Mouse (Mus musculus) c-Kit-positive CD71-positive TER-119-negative erythroid progenitor cells, embryonic 14.5 days (primary cell): Measurements from ENCODE around the gene Crnn.

Experiments used
- DNase-seq: peaks from one replicate; pipeline ENCODE4 v3.0.0-alpha.2; 2013; ENCODE audit warnings: low read depth

Gene Crnn

DNA sequence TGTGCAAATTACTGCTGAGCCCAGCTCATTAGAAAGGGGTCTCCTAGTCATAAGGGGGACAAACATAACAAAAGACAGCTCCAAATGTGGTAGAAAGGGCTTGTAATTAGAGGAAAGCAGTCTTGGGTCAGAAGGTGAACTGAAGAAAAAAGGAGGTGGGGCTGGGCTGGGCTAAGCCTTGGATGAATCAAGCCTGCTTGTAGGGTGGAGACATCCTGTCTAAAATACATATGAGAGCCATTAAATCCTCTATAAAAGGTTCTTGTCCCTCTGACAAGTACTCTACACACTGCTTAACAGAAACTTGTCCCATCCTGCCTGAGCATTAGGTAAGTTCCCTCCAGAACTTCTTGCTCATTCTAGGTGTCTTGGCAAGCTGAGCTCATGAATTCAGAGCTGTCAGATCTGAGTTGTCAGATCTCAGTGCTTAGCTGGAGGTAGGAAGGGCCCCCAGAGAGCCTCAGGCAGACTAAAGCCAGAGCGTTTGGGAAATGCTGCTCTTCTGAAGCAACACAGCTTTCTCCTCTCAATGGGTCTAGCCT, at the start of gene Crnn:
Gene Crnn (plus strand): TSS at position 278 of the 542 bp plus-strand sequence.
- DNase-seq = no peak

- no peak for DNase-seq
These were observed 48.1 kb upstream of the Crnn start for GRCm38 (mm10) chr3:93096447-93096846.

DNA sequence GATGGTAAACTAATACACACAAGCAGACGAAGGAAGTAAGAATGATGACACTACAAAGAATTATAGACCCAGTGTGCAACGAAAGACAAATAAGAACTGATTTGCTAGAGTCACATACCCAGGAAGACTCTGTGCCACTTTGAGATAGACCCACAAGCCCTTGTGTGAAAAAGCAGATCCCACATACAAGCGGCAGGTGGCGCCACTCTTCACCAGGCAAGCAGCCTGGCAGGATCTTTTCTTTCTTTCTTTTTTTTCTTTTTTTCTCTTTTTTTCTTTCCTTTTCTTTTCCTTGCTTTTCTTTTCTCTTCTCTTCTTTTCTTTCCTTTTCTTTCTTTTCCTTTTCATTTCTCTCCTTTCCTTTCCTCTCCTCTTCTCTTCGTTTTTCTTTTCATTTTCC, 32.9 kb upstream of the Crnn start:
- DNase-seq = no peak

DNA sequence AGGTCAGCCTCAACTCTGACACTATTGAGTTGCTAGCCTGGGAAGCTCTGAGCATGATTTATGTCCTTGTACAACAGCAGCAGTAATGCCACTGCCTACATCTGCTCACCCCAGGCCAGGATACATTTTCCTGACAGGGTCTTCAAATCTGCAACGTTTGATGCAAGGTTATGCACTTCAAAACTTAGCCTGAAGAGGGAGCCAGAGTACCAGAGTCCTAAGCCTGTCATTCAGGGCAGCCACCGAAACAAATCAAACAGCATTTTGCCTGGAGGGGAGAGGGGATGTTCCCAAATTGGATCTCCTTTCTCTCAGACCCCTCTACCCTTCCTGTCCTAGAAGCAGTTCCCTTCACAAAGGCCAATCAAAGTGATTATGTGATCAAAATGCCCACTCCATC, 30.1 kb upstream of the Crnn start:
- no peak for DNase-seq

- no peak for DNase-seq
These were observed 25.5 kb upstream of the Crnn start for GRCm38 (mm10) chr3:93119101-93119500.

DNA sequence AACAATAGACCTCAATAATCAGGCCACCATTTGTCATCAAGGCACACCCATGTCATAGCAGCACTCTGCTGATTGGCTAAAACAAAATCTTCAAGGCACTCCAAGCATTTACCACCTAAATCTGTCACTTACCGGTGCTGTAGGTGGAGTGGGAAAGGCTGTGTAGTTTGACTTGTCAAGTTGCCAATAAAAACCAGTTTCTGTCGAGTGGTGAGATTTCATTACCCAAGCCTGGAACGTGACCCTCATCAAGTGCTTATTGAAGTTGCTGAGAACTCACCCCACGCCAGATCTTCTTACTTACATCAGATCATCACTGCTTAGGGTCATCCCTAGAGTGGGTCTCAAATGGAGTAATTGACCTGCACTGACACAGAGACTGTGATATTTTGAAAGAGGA, 16.5 kb upstream of the Crnn start:
- DNase-seq = no peak

DNA sequence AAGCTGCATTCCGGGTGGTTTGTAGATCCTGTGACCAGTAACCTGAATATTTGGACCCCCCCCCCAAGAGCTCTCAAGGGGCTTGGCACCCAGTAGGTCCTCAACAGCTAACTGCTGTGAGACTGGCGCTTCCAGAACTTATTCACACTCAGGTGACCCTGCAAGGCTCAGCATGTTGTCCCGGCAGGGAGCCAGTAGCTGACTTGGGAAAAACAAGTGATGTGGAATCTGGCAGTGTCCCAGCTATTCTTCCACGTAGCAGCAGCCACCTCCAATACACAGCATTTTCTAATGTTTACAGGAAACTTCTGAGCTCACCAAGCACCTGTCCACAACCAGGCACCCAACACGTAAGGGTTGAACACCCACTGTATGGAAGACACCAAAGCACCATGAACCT, 15.5 kb upstream of the Crnn start:
- no peak for DNase-seq

DNA sequence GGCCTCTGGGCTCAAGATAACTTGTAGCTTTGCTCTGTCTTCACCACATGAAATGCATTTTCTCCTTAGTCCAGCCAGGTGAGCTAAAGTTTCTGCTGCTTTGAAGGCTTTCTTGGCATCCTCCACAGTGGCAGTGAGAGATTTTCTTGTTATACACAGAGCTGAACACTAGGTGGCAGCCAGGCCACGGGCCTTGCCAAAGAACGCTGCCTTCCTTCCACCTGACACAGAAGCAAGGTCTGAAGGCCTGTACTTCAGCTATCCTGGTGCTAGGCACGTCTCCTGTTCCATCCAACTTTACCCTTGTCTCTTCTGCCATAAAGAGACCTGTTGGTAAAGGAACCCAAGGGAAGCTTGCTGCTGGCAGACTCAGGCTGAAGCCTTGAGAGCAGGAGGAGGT, 14.1 kb upstream of the Crnn start:
- DNase-seq = no peak

GRCm38 (mm10) chr3:93162502-93162901, 17.9 kb downstream of the Crnn start:
- no peak for DNase-seq

GRCm38 (mm10) chr3:93162996-93163592, 18.5 kb downstream of the Crnn start:
- no peak for DNase-seq

- no peak for DNase-seq
These were observed 36.3 kb downstream of the Crnn start for GRCm38 (mm10) chr3:93180856-93181255.

- DNase-seq = no peak
These were observed 52.4 kb downstream of the Crnn start, which contains the start of gene Flg2 for GRCm38 (mm10) chr3:93196978-93197377. Flg2 (plus strand) TSS chr3:93197278.
